Mouse (Mus musculus): ENCODE results near the gene Ttc34. TPM values are rescaled to one million over a fixed set of nuclear protein-coding genes. Genes with fewer than 3 reads are reported as not detected.

Ttc34 gene
- polyA plus RNA-seq, 1 experiment = not detected

GRCm38 (mm10) chr4:154856480-154856837, 19.2 kb downstream of the Ttc34 start:
- no peak for TF ChIP-seq CTCF (IDR thresholded peaks at IDR 0.05; ENCODE audit: low read depth, low read length)
- TF ChIP-seq POLR2A (IDR thresholded peaks at IDR 0.05; ENCODE audit: borderline replicate concordance, low read depth, low read length) = no peak
- no peaks in the 10 kb centered on the region for H3K4me1 ChIP-seq (ENCODE audit: control insufficient read depth, insufficient read depth, low read length)
- H3K27ac ChIP-seq (ENCODE audit: insufficient read depth, low read depth, low read length) = no peak overlapping the region
- peak overlapping the region; percentile 48 for H3K4me3 ChIP-seq (ENCODE audit: insufficient read depth, low read length)

GRCm38 (mm10) chr4:154856882-154857281, 19.6 kb downstream of the Ttc34 start:
- TF ChIP-seq CTCF (IDR thresholded peaks at IDR 0.05; ENCODE audit: low read depth, low read length) (no peak), POLR2A (IDR thresholded peaks at IDR 0.05; ENCODE audit: borderline replicate concordance, low read depth, low read length) (no peak)
- H3K4me3 ChIP-seq (ENCODE audit: insufficient read depth, low read length) = no peak overlapping the region
- no peak overlapping the region for H3K27ac ChIP-seq (ENCODE audit: insufficient read depth, low read depth, low read length)
- H3K4me1 ChIP-seq (ENCODE audit: control insufficient read depth, insufficient read depth, low read length) = no peaks in the 10 kb centered on the region

GRCm38 (mm10) chr4:154857366-154858240, 20.3 kb downstream of the Ttc34 start:
- no peak overlapping the region for H3K4me3 ChIP-seq (ENCODE audit: insufficient read depth, low read length)
- H3K4me1 ChIP-seq (ENCODE audit: control insufficient read depth, insufficient read depth, low read length) = no peaks in the 10 kb centered on the region
- TF ChIP-seq POLR2A (IDR thresholded peaks at IDR 0.05; ENCODE audit: borderline replicate concordance, low read depth, low read length) (no peak), CTCF (IDR thresholded peaks at IDR 0.05; ENCODE audit: low read depth, low read length) (no peak)
- H3K27ac ChIP-seq (ENCODE audit: insufficient read depth, low read depth, low read length) = no peak overlapping the region

DNA sequence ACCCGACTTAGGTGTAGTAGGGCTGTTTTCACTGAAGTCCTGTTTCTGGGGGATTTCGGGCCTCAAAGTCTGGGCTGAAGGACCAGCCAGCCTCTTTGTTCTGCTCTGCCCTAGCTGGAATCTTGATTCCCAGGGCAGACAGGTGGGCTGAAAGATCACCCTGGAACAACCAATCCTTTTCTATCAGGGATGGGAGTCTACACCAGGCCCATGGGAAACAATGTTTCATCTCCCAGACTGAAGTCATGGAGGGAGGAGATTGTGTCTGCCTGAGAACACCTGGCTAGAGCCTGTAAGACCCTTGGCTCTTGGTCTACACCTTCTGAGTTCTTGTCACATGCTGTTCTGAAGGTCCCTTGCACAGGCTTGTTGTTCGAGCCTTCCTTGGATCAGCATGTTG, 21.3 kb downstream of the Ttc34 start:
- Histone ChIP-seq H3K27ac (ENCODE audit: insufficient read depth, low read depth, low read length) (no peak overlapping the region), H3K4me3 (ENCODE audit: insufficient read depth, low read length) (no peak overlapping the region), H3K4me1 (ENCODE audit: control insufficient read depth, insufficient read depth, low read length) (no peaks in the 10 kb centered on the region)
- no peak for TF ChIP-seq POLR2A (IDR thresholded peaks at IDR 0.05; ENCODE audit: borderline replicate concordance, low read depth, low read length)
- TF ChIP-seq CTCF (IDR thresholded peaks at IDR 0.05; ENCODE audit: low read depth, low read length) = no peak

DNA sequence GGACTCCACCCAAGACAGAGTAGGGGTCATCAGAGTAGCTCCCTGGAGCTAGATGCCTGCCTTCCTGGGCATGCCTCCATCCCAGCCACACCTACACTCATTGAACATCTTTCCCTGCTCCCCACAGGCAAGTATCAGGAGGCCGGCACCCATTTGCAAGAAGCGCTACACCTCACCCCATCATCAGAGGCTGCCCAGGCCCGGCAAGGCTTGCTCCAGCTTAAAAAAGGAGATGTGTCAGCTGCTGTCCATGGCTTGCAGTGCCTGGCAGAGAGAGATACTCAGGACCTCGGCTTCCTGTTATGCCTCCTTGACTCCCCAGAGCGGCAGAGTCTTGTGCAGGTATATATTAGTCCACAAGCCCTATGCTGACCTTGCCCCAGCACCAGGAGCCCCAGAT, 24.7 kb downstream of the Ttc34 start:
- Histone ChIP-seq H3K4me1 (ENCODE audit: control insufficient read depth, insufficient read depth, low read length) (peaks cover 6% of the 10 kb centered on the region), H3K27ac (ENCODE audit: insufficient read depth, low read depth, low read length) (no peak overlapping the region), H3K4me3 (ENCODE audit: insufficient read depth, low read length) (no peak overlapping the region)
- TF ChIP-seq CTCF (IDR thresholded peaks at IDR 0.05; ENCODE audit: low read depth, low read length) = no peak
- no peak for TF ChIP-seq POLR2A (IDR thresholded peaks at IDR 0.05; ENCODE audit: borderline replicate concordance, low read depth, low read length)

- H3K27ac ChIP-seq (ENCODE audit: insufficient read depth, low read depth, low read length) = no peak overlapping the region
- H3K4me1 ChIP-seq (ENCODE audit: control insufficient read depth, insufficient read depth, low read length) = peaks cover 6% of the 10 kb centered on the region
- TF ChIP-seq CTCF (IDR thresholded peaks at IDR 0.05; ENCODE audit: low read depth, low read length) (no peak), POLR2A (IDR thresholded peaks at IDR 0.05; ENCODE audit: borderline replicate concordance, low read depth, low read length) (no peak)
- no peak overlapping the region for H3K4me3 ChIP-seq (ENCODE audit: insufficient read depth, low read length)
These were observed 26.2 kb downstream of the Ttc34 start for GRCm38 (mm10) chr4:154863436-154863935.

DNA sequence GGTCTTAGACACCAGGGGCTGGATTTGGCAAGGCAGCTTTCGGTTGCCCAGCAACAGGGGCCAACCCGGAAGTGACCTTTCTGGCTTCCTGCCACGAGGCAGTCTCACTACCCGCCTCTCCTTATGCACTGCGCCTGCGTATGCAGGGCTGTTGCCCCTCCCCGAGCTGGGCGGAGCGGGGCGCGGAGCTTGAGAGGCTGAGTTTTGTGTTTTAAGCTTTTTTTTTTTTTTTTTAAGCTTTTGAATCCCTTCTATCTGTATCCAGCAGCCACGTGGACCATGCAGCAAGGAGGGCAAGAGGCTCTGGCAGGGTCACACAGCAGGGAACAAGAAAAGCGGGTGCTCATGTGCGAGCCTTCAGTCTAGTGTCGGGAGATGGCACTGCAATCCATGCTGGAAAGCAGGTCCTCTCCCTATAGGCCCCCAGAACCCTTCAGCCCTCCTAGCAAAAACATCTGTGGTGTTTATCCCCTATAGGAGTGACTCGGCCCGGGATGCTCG, 27.1 kb downstream of the Ttc34 start:
- H3K4me3 ChIP-seq (ENCODE audit: insufficient read depth, low read length) = peak overlapping the region; percentile 41
- no peak for TF ChIP-seq POLR2A (IDR thresholded peaks at IDR 0.05; ENCODE audit: borderline replicate concordance, low read depth, low read length)
- TF ChIP-seq CTCF (IDR thresholded peaks at IDR 0.05; ENCODE audit: low read depth, low read length) = no peak
- H3K27ac ChIP-seq (ENCODE audit: insufficient read depth, low read depth, low read length) = no peak overlapping the region
- peaks cover 6% of the 10 kb centered on the region for H3K4me1 ChIP-seq (ENCODE audit: control insufficient read depth, insufficient read depth, low read length)

- H3K4me1 ChIP-seq (ENCODE audit: control insufficient read depth, insufficient read depth, low read length) = peaks cover 6% of the 10 kb centered on the region
- no peak for TF ChIP-seq POLR2A (IDR thresholded peaks at IDR 0.05; ENCODE audit: borderline replicate concordance, low read depth, low read length)
- TF ChIP-seq CTCF (IDR thresholded peaks at IDR 0.05; ENCODE audit: low read depth, low read length) = no peak
- H3K27ac ChIP-seq (ENCODE audit: insufficient read depth, low read depth, low read length) = no peak overlapping the region
- H3K4me3 ChIP-seq (ENCODE audit: insufficient read depth, low read length) = no peak overlapping the region
These were observed 27.9 kb downstream of the Ttc34 start for GRCm38 (mm10) chr4:154864961-154865760.

DNA sequence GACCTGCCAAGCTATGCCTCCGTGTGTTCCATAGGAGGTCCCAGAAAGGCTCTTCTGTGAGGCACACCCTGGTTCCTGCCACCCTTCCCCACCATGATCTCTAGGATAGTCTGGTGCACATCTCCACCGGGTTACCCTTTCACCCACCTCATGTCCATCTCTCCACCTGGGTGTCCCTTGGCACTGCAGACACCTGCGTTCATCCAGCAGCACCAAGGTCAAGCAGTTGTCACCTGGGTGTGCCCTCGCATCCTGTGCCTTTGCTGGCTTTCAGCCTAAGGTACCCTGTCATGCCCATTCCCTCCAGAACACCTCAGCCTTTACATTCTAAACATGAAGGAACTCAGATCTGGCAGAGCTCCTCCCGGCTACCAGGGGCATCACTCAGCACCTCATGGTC, 29.1 kb downstream of the Ttc34 start:
- TF ChIP-seq CTCF (IDR thresholded peaks at IDR 0.05; ENCODE audit: low read depth, low read length) (no peak), POLR2A (IDR thresholded peaks at IDR 0.05; ENCODE audit: borderline replicate concordance, low read depth, low read length) (no peak)
- Histone ChIP-seq H3K4me3 (ENCODE audit: insufficient read depth, low read length) (no peak overlapping the region), H3K27ac (ENCODE audit: insufficient read depth, low read depth, low read length) (no peak overlapping the region), H3K4me1 (ENCODE audit: control insufficient read depth, insufficient read depth, low read length) (peaks cover 6% of the 10 kb centered on the region)
